Mouse (Mus musculus) midbrain, postnatal 0 days (tissue): ENCODE measurements around the gene Senp3. TPM values are rescaled to one million over a fixed set of nuclear protein-coding genes. Genes with fewer than 3 reads are reported as not detected.
"Not testable (repeated sequence)": the region's sequence is repeated elsewhere in the genome, so short reads cannot be mapped to it uniquely, and the experiment has no call there.

ENCODE experiments used
- ATAC-seq: fragments of 200-750 bp; cut with Nextera tagmentation; 2 replicates; pipeline ENCODE4 v1.8.0; 2017; ENCODE audit warnings: moderate number of reproducible peaks, mild to moderate bottlenecking, moderate TSS enrichment, moderate library complexity; ENCODE audit not compliant: low FRiP score
- DNase-seq: peaks from one replicate; pipeline ENCODE4 v3.0.0-alpha.2; 2015; ENCODE audit warnings: low spot score
- H3K27ac ChIP-seq: fragments of 300-500 bp; sonication (generic); 2 replicates; pipeline ENCODE4 v1.5.1; 2014; ENCODE audit warnings: low read depth, mild to moderate bottlenecking, low read length, mixed read lengths
- H3K27me3 ChIP-seq: fragments of 300-500 bp; sonication (generic); 2 replicates; pipeline ENCODE4 v1.6.1; 2014; ENCODE audit warnings: low read length, control low read depth, mixed read lengths; ENCODE audit not compliant: insufficient read depth
- H3K36me3 ChIP-seq: fragments of 300-500 bp; sonication (generic); 2 replicates; pipeline ENCODE4 v1.6.1; 2014; ENCODE audit warnings: low read length, control low read depth, mixed read lengths; ENCODE audit not compliant: insufficient read depth
- H3K4me1 ChIP-seq: fragments of 300-500 bp; sonication (generic); 2 replicates; pipeline ENCODE4 v1.6.1; 2014; ENCODE audit warnings: mild to moderate bottlenecking, control low read depth, antibody characterized with exemption, low read length, mixed read lengths; ENCODE audit not compliant: insufficient read depth
- H3K4me2 ChIP-seq: fragments of 300-500 bp; sonication (generic); 2 replicates; pipeline ENCODE4 v1.6.1; 2014; ENCODE audit warnings: low read depth, mild to moderate bottlenecking, low read length, mixed read lengths; ENCODE audit not compliant: poor library complexity, severe bottlenecking
- H3K4me3 ChIP-seq: fragments of 300-500 bp; sonication (generic); 2 replicates; pipeline ENCODE4 v1.5.1; 2014; ENCODE audit warnings: low read depth, mild to moderate bottlenecking, low read length, moderate library complexity
- H3K9ac ChIP-seq: fragments of 300-500 bp; sonication (generic); replicated peaks from 2 replicates; pipeline ENCODE4 v1.6.1; 2014; ENCODE audit warnings: mild to moderate bottlenecking, low read length, moderate library complexity, mixed read lengths; ENCODE audit not compliant: poor library complexity, severe bottlenecking
- H3K9me3 ChIP-seq: fragments of 300-500 bp; sonication (generic); 2 replicates; pipeline ENCODE4 v1.6.1; 2016; ENCODE audit warnings: low read length, control low read depth
- CTCF ChIP-seq: IDR thresholded peaks from 2 replicates; pipeline ENCODE4 v1.5.1; 2016; ENCODE audit warnings: antibody characterized with exemption, mild to moderate bottlenecking
- WGBS: fragments of 180-500 bp; shearing (Covaris S2); extraction: QIAGEN DNeasy Blood & Tissue Kit; methylation state at CpG from one replicate; pipeline ENCODE4 v1.1.7; 2014; 5-methylcytosine and 5-hydroxymethylcytosine counted together
- polyA plus RNA-seq: library from polyadenylated mRNA; unstranded; fragments of >200 nt; fragmentation: Nextera tagmentation; extraction: Ambion mirVana; gene quantifications from 2 replicates; pipeline ENCODE4 v1.2.1, GENCODE M21; 2015
- total RNA-seq: library from RNA; depleted of rRNA; stranded (reverse); fragments of >200 nt; gene quantifications from 2 replicates; pipeline ENCODE4 v1.2.3, GENCODE M21; 2014; rRNA removed

Senp3 gene
- total RNA-seq = 81.7 and 89.2 TPM in 2 replicates
- polyA plus RNA-seq = 70.3 and 74.0 TPM in 2 replicates

GRCm38 (mm10) chr11:69681314-69682208, at the start of gene Senp3:
Gene Senp3 (minus strand): TSS chr11:69682084.
- Histone ChIP-seq H3K36me3 (peaks cover 12% of the 10 kb centered on the region; the same call in 1 of the 2 replicates), H3K4me2 (peak within 1 kb of the TSS; percentile 91), H3K4me1 (peaks cover 11% of the 10 kb centered on the region), H3K27me3 (no peaks in the 10 kb centered on the region), H3K4me3 (peak within 1 kb of the TSS; percentile 75), H3K9me3 (no peaks in the 10 kb centered on the region), H3K27ac (peak within 1 kb of the TSS; percentile 83), H3K9ac (peak within 1 kb of the TSS; percentile 86)
- no peak for TF ChIP-seq CTCF
- WGBS = under 1% methylated on average over 68 of the region's 80 CpGs
- peak; percentile 98 for DNase-seq
- ATAC-seq = peak; percentile 95

- not testable (repeated sequence) for H3K27me3 ChIP-seq, DNase-seq, H3K4me1 ChIP-seq, H3K9ac ChIP-seq, H3K27ac ChIP-seq, H3K9me3 ChIP-seq, H3K4me2 ChIP-seq, H3K4me3 ChIP-seq, ATAC-seq
- peaks cover 25% of the 10 kb centered on the region for H3K36me3 ChIP-seq
- 86% methylated on average over 2 of the region's 3 CpGs for WGBS
These were observed 49.5 kb upstream of the Senp3 start for GRCm38 (mm10) chr11:69731408-69731807.

GRCm38 (mm10) chr11:69729063-69729462, 47.2 kb upstream of the Senp3 start:
- Histone ChIP-seq H3K27ac (no peak overlapping the region), H3K9ac (no peak overlapping the region), H3K4me2 (no peak overlapping the region), H3K4me1 (no peaks in the 10 kb centered on the region), H3K36me3 (peaks cover 2% of the 10 kb centered on the region), H3K4me3 (no peak overlapping the region), H3K9me3 (no peaks in the 10 kb centered on the region), H3K27me3 (no peaks in the 10 kb centered on the region)
- ATAC-seq (no peak), DNase-seq (peak; percentile 24)
- TF ChIP-seq CTCF = peak; percentile 50
- WGBS = 19% methylated on average over 3 of the region's 3 CpGs

GRCm38 (mm10) chr11:69725951-69726350, 44.1 kb upstream of the Senp3 start:
- ATAC-seq = no peak
- WGBS = 35% methylated on average over 5 of the region's 5 CpGs
- Histone ChIP-seq H3K4me3 (no peak overlapping the region), H3K27me3 (no peaks in the 10 kb centered on the region), H3K9ac (no peak overlapping the region), H3K27ac (no peak overlapping the region), H3K4me2 (no peak overlapping the region), H3K4me1 (no peaks in the 10 kb centered on the region), H3K36me3 (no peaks in the 10 kb centered on the region), H3K9me3 (no peaks in the 10 kb centered on the region)
- TF ChIP-seq CTCF = no peak
- DNase-seq = no peak

DNA sequence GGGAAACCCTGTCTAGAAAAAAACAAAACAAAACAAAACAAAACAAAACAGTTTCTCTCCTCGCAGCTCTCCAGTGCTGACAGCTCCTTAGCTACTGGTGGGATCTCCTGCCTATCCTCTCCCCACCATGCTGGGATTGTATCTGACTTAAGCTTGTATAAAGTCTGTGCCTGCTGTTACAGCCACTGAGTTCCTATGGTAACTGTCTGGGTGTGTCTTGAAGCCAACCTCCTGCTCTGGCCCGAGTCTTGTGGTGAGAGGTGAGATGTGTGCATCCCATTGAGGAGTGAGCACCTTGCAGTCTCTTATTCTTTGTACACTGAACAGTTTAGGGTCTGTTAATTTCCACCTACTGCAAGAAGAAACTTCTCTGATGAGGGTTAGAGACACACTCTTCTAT, 41.2 kb upstream of the Senp3 start:
- no peak for ATAC-seq
- 45% methylated on average over 2 of the region's 2 CpGs for WGBS
- no peak overlapping the region for H3K27ac ChIP-seq

DNA sequence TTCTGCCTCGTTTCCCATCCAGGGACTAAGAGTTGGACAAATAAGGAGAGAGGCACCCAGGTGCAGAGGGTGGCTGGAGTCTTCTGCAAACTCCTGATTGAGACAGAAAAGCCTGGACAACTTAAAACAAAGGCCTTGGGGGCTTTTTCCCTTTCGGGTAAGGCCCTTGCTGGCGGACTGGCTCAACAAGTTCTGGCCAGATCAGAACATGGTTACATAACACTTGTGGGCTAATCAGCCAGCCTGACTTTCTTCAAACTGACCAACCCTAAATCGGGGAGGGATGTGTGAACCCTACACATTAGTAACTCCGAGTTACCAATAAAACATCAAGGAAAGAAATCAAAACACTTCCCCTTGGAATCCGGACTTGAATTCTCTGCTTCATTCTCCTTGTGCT, 39.0 kb upstream of the Senp3 start:
- no peak overlapping the region for H3K4me3 ChIP-seq
- no peak for DNase-seq
- H3K9me3 ChIP-seq = no peaks in the 10 kb centered on the region
- ATAC-seq = no peak
- no peaks in the 10 kb centered on the region for H3K36me3 ChIP-seq
- 83% methylated on average over 6 of the region's 6 CpGs for WGBS
- no peak overlapping the region for H3K27ac ChIP-seq
- no peak overlapping the region for H3K9ac ChIP-seq
- H3K27me3 ChIP-seq = no peaks in the 10 kb centered on the region
- no peaks in the 10 kb centered on the region for H3K4me1 ChIP-seq
- H3K4me2 ChIP-seq = no peak overlapping the region
- no peak for TF ChIP-seq CTCF

More for the DNA sequence above, 41.2 kb upstream of the Senp3 start:
- no peaks in the 10 kb centered on the region for H3K36me3 ChIP-seq
- DNase-seq = no peak
- H3K9me3 ChIP-seq = no peaks in the 10 kb centered on the region
- no peak overlapping the region for H3K4me3 ChIP-seq
- H3K4me1 ChIP-seq = no peaks in the 10 kb centered on the region
- H3K4me2 ChIP-seq = no peak overlapping the region
- TF ChIP-seq CTCF = no peak
- H3K9ac ChIP-seq = no peak overlapping the region
- H3K27me3 ChIP-seq = no peaks in the 10 kb centered on the region
